Mouse (Mus musculus) CH12.LX (cell line): Measurements from ENCODE around the gene Clk2.

ENCODE experiments used
- CHD2 ChIP-seq: IDR thresholded peaks from 2 replicates; pipeline ENCODE4 v1.6.1; 2011; ENCODE audit warnings: low read length, improper control_type of control experiment
- CTCF ChIP-seq, 2 experiments: IDR thresholded peaks in 1 of 2; conservative IDR thresholded peaks in 1 of 2; 2 replicates each; pipeline ENCODE4 v1.5.1; 2011 to 2012; ENCODE audit warnings: low read depth in 2 of 2, low read length in 2 of 2, improper control_type of control experiment in 1 of 2, inconsistent platforms in 1 of 2, mild to moderate bottlenecking in 1 of 2, moderate library complexity in 1 of 2
- POLR2A ChIP-seq: IDR thresholded peaks from 2 replicates; pipeline ENCODE4 v1.6.1; 2011; ENCODE audit warnings: low read depth, mild to moderate bottlenecking, improper control_type of control experiment, low read length
- POLR2AphosphoS2 ChIP-seq: IDR thresholded peaks from 2 replicates; pipeline ENCODE4 v1.6.1; 2011; ENCODE audit warnings: low read depth, low read length, improper control_type of control experiment
- USF1 ChIP-seq: IDR thresholded peaks from 2 replicates; pipeline ENCODE4 v1.6.1; 2014; ENCODE audit warnings: low read depth, mild to moderate bottlenecking, inconsistent platforms, low read length, improper control_type of control experiment

DNA sequence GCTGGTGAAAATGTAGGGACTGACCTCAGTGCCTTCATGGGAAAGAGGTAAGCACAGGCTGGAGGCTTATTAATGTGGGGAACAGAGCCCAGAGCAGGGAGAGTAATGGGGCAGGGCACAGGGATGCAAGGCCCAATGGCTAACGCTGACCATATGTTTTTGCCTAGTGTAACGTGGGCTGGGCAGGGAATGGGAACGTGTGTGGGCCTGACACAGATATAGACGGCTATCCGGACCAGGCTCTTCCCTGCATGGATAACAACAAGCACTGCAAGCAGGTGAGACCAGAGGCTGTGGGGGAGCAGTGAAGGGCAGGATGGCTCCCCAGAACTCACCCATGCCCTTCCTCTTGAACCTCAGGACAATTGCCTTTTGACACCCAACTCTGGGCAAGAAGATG lies 56.6 kb downstream of the Clk2 start:
- no peak for TF ChIP-seq CTCF (conservative IDR thresholded peaks at IDR 0.05 in 1 of 2, IDR thresholded peaks at IDR 0.05 in 1 of 2; ENCODE audit: low read depth in 2 of 2, low read length in 2 of 2)
- no peak for TF ChIP-seq CHD2
- TF ChIP-seq USF1: no peak
- no peak for TF ChIP-seq POLR2A
- TF ChIP-seq POLR2AphosphoS2: no peak
